Mouse (Mus musculus): ENCODE data around the gene Per2. TPM values are rescaled to one million over a fixed set of nuclear protein-coding genes. Genes with fewer than 3 reads are reported as not detected.
A peak's percentile ranks its signal among the peaks of the same experiment; 100 is the strongest.

Per2 gene
- polyA plus RNA-seq, 1 experiment from 2014 or later, result 7.9 TPM

DNA sequence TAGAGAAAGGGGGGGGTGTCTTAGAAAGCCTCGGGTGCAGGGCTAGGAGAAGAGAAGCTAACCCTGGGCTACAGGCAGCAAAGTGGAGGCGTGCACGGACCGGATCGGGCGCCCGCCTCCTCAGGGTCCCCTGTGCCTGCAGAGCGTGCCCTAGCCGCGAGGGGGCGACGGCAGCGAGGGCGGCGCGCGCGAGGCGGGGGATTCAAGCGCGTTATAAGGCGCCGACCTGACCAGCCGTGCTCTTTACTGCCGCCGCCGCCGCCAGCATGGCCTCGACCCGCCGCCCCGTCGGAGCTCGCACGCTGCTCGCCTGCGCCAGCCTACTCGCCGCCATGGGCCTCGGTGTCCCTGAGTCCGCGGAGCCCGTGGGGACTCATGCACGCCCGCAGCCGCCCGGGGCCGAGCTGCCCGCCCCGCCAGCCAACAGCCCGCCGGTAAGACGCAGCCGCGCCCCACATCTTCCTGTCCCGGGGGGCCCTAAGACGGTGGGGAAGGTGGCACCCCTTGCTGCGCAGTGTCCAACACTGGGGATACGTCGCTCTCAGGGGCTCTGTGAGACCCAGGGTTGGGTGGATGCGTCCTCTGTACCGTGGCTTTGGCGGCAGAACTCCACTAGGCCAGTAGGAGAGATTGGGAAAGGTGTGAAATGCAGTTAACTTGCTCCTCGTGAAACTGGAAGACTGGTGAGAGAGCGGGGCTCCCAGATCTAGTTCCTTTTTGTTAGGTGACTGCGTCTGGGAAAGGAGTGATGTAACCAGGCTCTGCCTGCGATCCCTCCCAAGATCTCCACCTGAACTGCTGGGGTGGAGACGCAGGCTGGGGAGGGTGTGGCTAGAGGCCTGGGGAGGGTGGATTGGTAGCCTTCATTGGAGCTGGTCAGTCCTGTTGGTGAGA, 92.7 kb downstream of the Per2 start, which contains the start of gene Erfe:
Erfe (plus strand) TSS at position 216 of the 894 bp plus-strand sequence.
- WGBS, result 1% methylated on average over 66 of the region's 68 CpGs
- Histone ChIP-seq H3K9ac (peak within 1 kb of the TSS; percentile 76), H3K27me3 (replicated peaks) (no peaks in the 10 kb centered on the region), H3K36me3 (peaks cover 6% of the 10 kb centered on the region), H3K27ac (peak within 1 kb of the TSS; percentile 75), H3K4me3 (replicated peaks) (peak within 1 kb of the TSS; percentile 59), H3K9me3 (no peaks in the 10 kb centered on the region), H3K4me2 (replicated peaks) (peak within 1 kb of the TSS; percentile 97), H3K4me1 (replicated peaks) (peaks cover 20% of the 10 kb centered on the region)
- ATAC-seq, result peak; percentile 79

Other genes starting within 250 kb of the Per2 start
- 65.1 and 66.7 TPM in 2 replicates for gene Ube2f, start 209.0 kb downstream of the Per2 start, polyA plus RNA-seq (2015; fragmentation: Nextera tagmentation; extraction: Ambion mirVana)
- 18.6 and 21.7 TPM in 2 replicates for gene Scly, start 161.0 kb downstream of the Per2 start, polyA plus RNA-seq (2015; fragmentation: Nextera tagmentation; extraction: Ambion mirVana)
- 0.04 TPM in 2 replicates for gene Espnl, start 137.2 kb downstream of the Per2 start, polyA plus RNA-seq (2015; fragmentation: Nextera tagmentation; extraction: Ambion mirVana)
- 0.44 and 0.53 TPM in 2 replicates for gene Klhl30, start 108.3 kb downstream of the Per2 start, polyA plus RNA-seq (2015; fragmentation: Nextera tagmentation; extraction: Ambion mirVana)
- 9.5 and 10.0 TPM in 2 replicates for gene Erfe, start 92.9 kb downstream of the Per2 start, polyA plus RNA-seq (2015; fragmentation: Nextera tagmentation; extraction: Ambion mirVana)
- 119 and 128 TPM in 2 replicates for gene Ilkap, start 60.5 kb downstream of the Per2 start, polyA plus RNA-seq (2015; fragmentation: Nextera tagmentation; extraction: Ambion mirVana)
- gene Hes6, start 45.3 kb downstream of the Per2 start, polyA plus RNA-seq (2015; fragmentation: Nextera tagmentation; extraction: Ambion mirVana), result 94.0 and 103 TPM in 2 replicates
- gene Traf3ip1, start 35.3 kb upstream of the Per2 start, polyA plus RNA-seq (2015; fragmentation: Nextera tagmentation; extraction: Ambion mirVana), result 7.2 and 8.1 TPM in 2 replicates
- gene Asb1, start 81.2 kb upstream of the Per2 start, polyA plus RNA-seq (2015; fragmentation: Nextera tagmentation; extraction: Ambion mirVana), result 3.8 and 4.1 TPM in 2 replicates

Data from intestine, embryonic 15.5 days (tissue).